Mouse (Mus musculus) stomach, embryonic 16.5 days (tissue): ENCODE data around the gene Atp8a1. TPM values are rescaled to one million over a fixed set of nuclear protein-coding genes. Genes with fewer than 3 reads are reported as not detected.

Experiments used
- ATAC-seq: fragments of 200-750 bp; cut with Nextera tagmentation; 2 replicates; pipeline ENCODE4 v1.8.0; 2017; ENCODE audit warnings: moderate number of reproducible peaks, moderate TSS enrichment; ENCODE audit not compliant: insufficient read depth, low FRiP score
- H3K27ac ChIP-seq: fragments of 300-500 bp; sonication (generic); 2 replicates; pipeline ENCODE4 v1.5.1; 2014; ENCODE audit warnings: low read length
- H3K27me3 ChIP-seq: fragments of 300-500 bp; sonication (generic); 2 replicates; pipeline ENCODE4 v1.6.1; 2014; ENCODE audit warnings: low read length, control low read depth, mixed read lengths; ENCODE audit not compliant: control insufficient read depth, insufficient read depth
- H3K36me3 ChIP-seq: fragments of 300-500 bp; sonication (generic); 2 replicates; pipeline ENCODE4 v1.6.1; 2014; ENCODE audit warnings: low read length; ENCODE audit not compliant: control insufficient read depth, insufficient read depth
- H3K4me1 ChIP-seq: fragments of 300-500 bp; sonication (generic); 2 replicates; pipeline ENCODE4 v1.6.1; 2014; ENCODE audit warnings: low read length, control low read depth, mixed read lengths; ENCODE audit not compliant: control insufficient read depth, insufficient read depth
- H3K4me2 ChIP-seq: fragments of 300-500 bp; sonication (generic); 2 replicates; pipeline ENCODE4 v1.6.1; 2014; ENCODE audit warnings: low read depth, low read length, mixed read lengths
- H3K4me3 ChIP-seq: fragments of 300-500 bp; sonication (generic); replicated peaks from 2 replicates; pipeline ENCODE4 v1.5.1; 2014; ENCODE audit warnings: mild to moderate bottlenecking, low read length
- H3K9ac ChIP-seq: fragments of 300-500 bp; sonication (generic); 2 replicates; pipeline ENCODE4 v1.6.1; 2014; ENCODE audit warnings: low read length
- H3K9me3 ChIP-seq: fragments of 300-500 bp; sonication (generic); replicated peaks from 2 replicates; pipeline ENCODE4 v1.6.1; 2016; ENCODE audit warnings: low read length, control low read depth; ENCODE audit not compliant: control insufficient read depth
- WGBS: fragments of 180-500 bp; shearing (Covaris S2); extraction: QIAGEN DNeasy Blood & Tissue Kit; methylation state at CpG from one replicate; pipeline ENCODE4 v1.1.7; 2014; 5-methylcytosine and 5-hydroxymethylcytosine counted together
- polyA plus RNA-seq: library from polyadenylated mRNA; unstranded; fragments of >200 nt; fragmentation: Nextera tagmentation; extraction: Ambion mirVana; gene quantifications from 2 replicates; pipeline ENCODE4 v1.2.1, GENCODE M21; 2015

The Atp8a1 gene
- polyA plus RNA-seq, 1 experiment from 2014 or later: 10.4 TPM

DNA sequence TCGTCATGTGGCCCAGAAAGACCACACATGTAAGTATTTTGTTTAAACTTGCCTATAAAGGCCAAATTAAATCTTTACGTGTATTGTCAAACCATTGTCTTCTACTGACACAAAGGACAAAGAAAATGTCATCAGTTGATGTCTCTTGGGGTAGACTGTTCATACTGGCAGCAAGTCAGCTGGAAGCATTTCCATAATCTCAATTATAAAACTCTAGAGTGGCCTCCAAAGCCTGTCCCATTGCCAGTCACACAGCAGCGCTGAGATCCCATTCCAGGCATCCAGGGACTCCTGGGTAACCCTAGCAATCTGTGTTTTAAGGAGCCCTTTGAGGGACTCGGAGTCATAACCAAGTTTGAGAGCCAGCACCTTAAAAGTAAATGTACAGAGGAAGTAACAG, 48.9 kb downstream of the Atp8a1 start:
- Histone ChIP-seq H3K36me3 (no peaks in the 10 kb centered on the region), H3K9me3 (no peaks in the 10 kb centered on the region), H3K27me3 (no peaks in the 10 kb centered on the region), H3K27ac (no peak overlapping the region), H3K4me2 (no peak overlapping the region), H3K4me3 (no peak overlapping the region), H3K4me1 (no peaks in the 10 kb centered on the region), H3K9ac (no peak overlapping the region)
- 78% methylated on average over 4 of the region's 4 CpGs for WGBS
- no peak for ATAC-seq

DNA sequence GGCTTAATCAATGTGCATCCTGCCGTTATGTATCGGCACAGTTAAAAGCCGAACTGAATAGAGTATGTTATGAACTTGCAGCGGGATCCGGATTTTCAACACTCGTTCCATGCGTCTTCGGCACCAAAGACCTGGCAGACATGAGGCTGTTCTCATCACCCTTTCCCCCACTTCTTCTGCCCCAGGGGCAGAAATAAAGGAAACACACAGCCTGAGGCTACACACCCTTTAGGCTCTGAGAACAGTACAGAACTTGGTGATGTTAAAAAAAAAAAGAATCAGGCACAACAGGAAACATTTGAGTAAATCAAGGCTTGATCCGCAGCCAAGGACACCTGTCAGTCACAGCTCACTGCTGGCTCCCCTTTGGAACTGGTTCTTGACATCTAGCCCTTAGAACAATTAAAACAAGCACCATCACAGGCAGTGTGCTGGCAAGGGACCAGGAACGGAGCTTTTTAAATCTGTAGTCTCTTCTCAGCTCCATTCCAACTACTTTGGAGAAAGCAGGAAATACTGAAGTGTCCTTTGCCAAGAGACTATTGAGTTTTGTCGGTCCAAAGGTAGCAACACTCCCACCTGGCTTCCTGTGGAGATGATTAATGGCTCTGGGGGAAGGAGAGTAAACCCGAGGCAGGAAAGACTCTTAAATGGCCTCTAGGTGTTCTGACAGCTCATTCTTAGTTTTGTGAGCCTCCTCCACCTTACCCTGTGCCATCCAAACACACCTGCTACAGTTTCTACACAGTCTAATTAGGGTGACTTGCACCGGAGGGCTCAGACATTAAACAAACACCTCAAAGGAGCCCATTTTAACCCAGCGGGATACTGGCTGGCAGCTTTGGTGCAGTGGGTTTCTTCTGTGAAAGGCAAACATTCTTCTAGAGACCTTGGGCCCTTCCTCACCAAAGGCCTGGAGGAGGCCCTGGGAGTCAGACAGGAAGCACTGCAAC, 50.0 kb downstream of the Atp8a1 start:
- Histone ChIP-seq H3K36me3 (no peaks in the 10 kb centered on the region), H3K4me1 (no peaks in the 10 kb centered on the region), H3K27me3 (no peaks in the 10 kb centered on the region), H3K27ac (no peak overlapping the region; the same call in 1 of the 2 replicates), H3K9ac (no peak overlapping the region), H3K4me3 (no peak overlapping the region), H3K9me3 (no peaks in the 10 kb centered on the region), H3K4me2 (no peak overlapping the region)
- WGBS: 59% methylated on average over 14 of the region's 14 CpGs
- peak; percentile 63; the same call in 1 of the 2 replicates for ATAC-seq

DNA sequence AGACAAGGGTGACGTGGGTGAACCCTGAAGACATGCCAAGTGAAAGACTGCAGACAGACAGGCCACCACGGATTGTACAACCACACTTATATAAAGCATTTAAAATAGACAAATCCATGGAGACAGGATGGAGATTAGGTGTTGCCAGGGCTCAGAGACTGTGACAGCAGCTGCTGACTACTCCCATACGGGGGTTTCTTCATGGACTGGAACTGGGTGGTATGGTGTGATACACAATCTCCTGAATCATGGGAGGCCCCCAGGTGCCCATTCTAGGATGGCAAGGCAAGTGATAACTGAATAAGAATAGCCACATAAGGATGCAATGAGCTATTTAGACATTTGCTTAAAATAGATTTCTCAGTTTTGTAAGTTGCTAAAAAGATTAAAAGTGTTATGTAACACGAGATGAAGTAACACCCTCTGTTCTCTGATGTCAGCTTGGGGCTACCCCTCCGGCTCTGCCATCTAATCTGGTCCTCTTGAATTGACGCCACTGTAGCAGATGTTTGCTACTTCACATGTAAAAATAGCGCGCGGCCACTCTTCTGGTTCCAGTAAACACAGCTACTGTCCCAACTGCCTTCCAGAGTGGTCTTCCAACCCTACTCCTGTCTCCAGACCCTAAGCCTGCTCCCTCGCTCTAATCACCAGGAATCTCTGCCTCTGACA, 53.0 kb downstream of the Atp8a1 start:
- no peak overlapping the region for H3K4me3 ChIP-seq
- no peaks in the 10 kb centered on the region for H3K36me3 ChIP-seq
- ATAC-seq: no peak
- no peaks in the 10 kb centered on the region for H3K27me3 ChIP-seq
- H3K27ac ChIP-seq: no peak overlapping the region
- H3K9ac ChIP-seq: no peak overlapping the region
- no peak overlapping the region for H3K4me2 ChIP-seq
- 80% methylated on average over 10 of the region's 10 CpGs for WGBS
- no peaks in the 10 kb centered on the region for H3K9me3 ChIP-seq
- no peaks in the 10 kb centered on the region for H3K4me1 ChIP-seq

DNA sequence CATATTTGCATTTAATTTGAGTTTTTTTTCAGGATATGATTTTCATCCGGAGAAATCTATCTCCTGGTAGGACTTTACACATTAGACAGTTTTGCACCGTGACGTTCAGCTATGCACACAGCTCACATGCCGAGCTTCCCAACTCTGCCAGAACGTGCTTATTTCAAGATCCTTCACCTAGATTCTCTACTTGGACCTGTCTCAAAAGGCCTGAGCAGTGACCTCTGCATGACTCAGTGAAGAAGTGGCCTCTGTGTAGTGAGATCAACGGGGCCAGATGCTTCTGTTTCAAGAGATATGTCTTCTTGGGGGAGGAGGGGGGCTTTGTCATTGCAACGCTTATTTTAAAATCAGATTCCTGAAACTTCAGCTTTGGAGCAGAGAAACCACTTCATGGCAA, 64.5 kb downstream of the Atp8a1 start:
- no peak overlapping the region for H3K4me2 ChIP-seq
- H3K4me1 ChIP-seq: no peaks in the 10 kb centered on the region
- H3K4me3 ChIP-seq: no peak overlapping the region
- no peaks in the 10 kb centered on the region for H3K36me3 ChIP-seq
- H3K9ac ChIP-seq: no peak overlapping the region
- no peak for ATAC-seq
- no peaks in the 10 kb centered on the region for H3K9me3 ChIP-seq
- no peak overlapping the region for H3K27ac ChIP-seq
- 70% methylated on average over 7 of the region's 7 CpGs for WGBS
- no peaks in the 10 kb centered on the region for H3K27me3 ChIP-seq

DNA sequence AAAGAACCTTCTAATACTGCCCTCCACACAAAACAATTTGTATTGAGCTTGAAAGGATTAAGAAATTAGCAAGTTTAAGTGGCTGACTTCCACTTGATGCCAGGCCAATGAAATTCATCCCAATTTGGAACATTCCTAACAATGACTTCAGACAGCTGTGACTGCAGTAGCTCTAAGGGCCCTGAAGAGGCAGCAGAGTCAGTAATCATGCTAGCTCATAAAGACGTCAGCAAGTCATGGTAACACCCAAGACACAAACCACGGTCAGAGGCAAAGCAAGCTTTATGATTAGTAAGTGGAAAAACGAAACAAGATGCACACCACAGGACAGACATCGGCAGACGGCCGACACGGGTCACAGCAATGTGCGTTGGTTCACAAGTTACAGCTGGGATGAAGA, 69.2 kb downstream of the Atp8a1 start:
- H3K4me3 ChIP-seq: no peak overlapping the region
- no peak overlapping the region for H3K9ac ChIP-seq
- WGBS: 69% methylated on average over 8 of the region's 8 CpGs
- no peaks in the 10 kb centered on the region for H3K27me3 ChIP-seq
- no peaks in the 10 kb centered on the region for H3K36me3 ChIP-seq
- no peaks in the 10 kb centered on the region for H3K4me1 ChIP-seq
- H3K4me2 ChIP-seq: no peak overlapping the region
- ATAC-seq: no peak
- H3K9me3 ChIP-seq: no peaks in the 10 kb centered on the region
- no peak overlapping the region for H3K27ac ChIP-seq

DNA sequence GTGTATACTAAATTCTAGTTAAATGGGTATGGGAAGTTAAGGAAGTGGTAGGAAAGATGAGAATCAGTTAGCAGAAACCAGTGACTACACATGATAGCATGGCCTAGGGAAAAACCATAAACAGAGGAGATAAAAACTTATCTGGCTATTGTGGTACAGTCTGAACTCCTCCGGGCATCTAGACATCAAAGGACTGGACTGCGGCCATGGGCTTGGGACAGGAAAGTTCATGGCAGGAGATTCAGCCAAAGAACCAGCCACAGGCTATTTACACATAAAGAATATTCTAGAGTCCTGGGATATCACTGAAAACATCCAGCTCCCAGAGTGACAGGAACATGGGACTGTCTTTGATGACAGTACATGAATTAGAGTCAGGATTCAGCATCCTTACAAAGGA, 73.0 kb downstream of the Atp8a1 start:
- Histone ChIP-seq H3K27me3 (no peaks in the 10 kb centered on the region), H3K36me3 (no peaks in the 10 kb centered on the region), H3K4me3 (no peak overlapping the region), H3K27ac (no peak overlapping the region), H3K9ac (no peak overlapping the region), H3K4me1 (no peaks in the 10 kb centered on the region), H3K9me3 (no peaks in the 10 kb centered on the region), H3K4me2 (no peak overlapping the region)
- WGBS: 87% methylated on average over 2 of the region's 2 CpGs
- ATAC-seq: no peak

DNA sequence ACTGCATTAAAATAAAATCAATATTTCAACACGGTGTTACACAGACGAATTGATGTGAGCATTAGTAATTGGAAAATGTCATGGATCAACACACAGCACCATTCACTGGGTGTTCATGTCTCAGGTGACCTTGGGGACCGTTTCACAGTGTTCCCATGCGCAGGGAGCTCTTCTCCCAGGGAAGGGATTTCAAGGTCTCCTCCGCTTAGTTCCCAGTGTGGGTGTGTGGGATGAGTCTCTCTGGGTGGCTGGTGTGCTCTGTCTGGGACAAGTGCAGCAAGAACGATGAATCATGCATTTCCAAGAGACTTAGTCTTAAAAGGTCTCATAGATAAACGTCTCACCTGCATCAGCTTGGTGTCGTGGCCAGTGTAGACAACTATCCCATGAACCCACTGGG, 78.5 kb downstream of the Atp8a1 start:
- Histone ChIP-seq H3K4me3 (no peak overlapping the region), H3K4me2 (no peak overlapping the region), H3K27me3 (no peaks in the 10 kb centered on the region), H3K9me3 (no peaks in the 10 kb centered on the region), H3K9ac (no peak overlapping the region), H3K27ac (no peak overlapping the region), H3K4me1 (no peaks in the 10 kb centered on the region), H3K36me3 (no peaks in the 10 kb centered on the region)
- ATAC-seq: no peak
- 90% methylated on average over 8 of the region's 8 CpGs for WGBS

DNA sequence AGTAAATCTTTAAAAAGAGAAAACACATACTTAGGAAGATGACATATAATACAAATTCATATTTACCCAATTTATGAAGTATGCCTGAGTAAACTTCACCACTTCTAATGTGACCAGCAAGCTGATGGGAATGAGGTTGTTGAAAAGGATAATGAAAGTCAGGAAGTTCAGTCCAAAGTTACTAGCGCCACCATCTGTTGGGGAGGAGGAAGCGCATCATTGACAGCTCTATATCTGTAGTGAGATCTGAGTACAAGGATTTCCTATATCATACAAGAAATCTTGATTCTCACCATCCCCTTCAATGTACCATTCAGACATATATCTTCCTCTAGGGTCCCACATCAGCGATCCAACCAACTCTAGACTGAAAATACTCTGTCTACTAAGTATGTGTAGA, 82.4 kb downstream of the Atp8a1 start:
- no peaks in the 10 kb centered on the region for H3K4me1 ChIP-seq
- ATAC-seq: no peak

DNA sequence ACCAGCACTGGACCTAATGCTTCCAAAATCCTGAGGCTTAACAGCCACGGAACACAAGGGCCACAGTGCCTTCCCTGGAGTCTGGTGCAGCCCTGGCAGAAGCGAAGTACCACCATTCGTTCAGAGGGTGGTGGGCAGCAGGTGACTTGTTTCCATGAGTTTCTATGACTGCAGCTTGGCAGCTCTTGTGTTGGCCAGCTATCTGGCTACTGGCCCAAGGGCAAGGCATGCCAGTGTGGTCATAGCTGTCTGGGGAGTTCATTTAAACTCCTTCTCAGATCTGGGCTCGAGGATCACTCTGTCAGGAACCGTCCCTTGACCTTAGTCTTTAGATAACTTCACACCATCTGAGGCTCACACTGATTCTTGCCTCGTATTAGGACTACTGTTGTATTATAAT, 89.1 kb downstream of the Atp8a1 start:
- WGBS: 86% methylated on average over 6 of the region's 6 CpGs
- ATAC-seq: no peak
- Histone ChIP-seq H3K27ac (no peak overlapping the region), H3K4me2 (no peak overlapping the region), H3K4me1 (no peaks in the 10 kb centered on the region), H3K9me3 (no peaks in the 10 kb centered on the region), H3K9ac (no peak overlapping the region), H3K4me3 (no peak overlapping the region), H3K36me3 (no peaks in the 10 kb centered on the region), H3K27me3 (no peaks in the 10 kb centered on the region)

More for the DNA sequence above, 82.4 kb downstream of the Atp8a1 start:
- H3K27ac ChIP-seq: no peak overlapping the region
- H3K36me3 ChIP-seq: no peaks in the 10 kb centered on the region
- no peak overlapping the region for H3K9ac ChIP-seq
- no peak overlapping the region for H3K4me2 ChIP-seq
- no peaks in the 10 kb centered on the region for H3K27me3 ChIP-seq
- H3K9me3 ChIP-seq: no peaks in the 10 kb centered on the region
- H3K4me3 ChIP-seq: no peak overlapping the region
- WGBS: 93% methylated on average over 3 of the region's 3 CpGs
